Mouse (Mus musculus) monocyte, adult 2 months (primary cell): Measurements from ENCODE around the gene Tas1r2.
A peak's percentile ranks its signal among the peaks of the same experiment; 100 is the strongest.

Source experiments
- DNase-seq, 2 experiments: peaks; one replicate each; pipeline ENCODE4 v3.0.0; 2022; ENCODE audit warnings: low spot score in 2 of 2, low read depth in 1 of 2

The Tas1r2 gene

DNA sequence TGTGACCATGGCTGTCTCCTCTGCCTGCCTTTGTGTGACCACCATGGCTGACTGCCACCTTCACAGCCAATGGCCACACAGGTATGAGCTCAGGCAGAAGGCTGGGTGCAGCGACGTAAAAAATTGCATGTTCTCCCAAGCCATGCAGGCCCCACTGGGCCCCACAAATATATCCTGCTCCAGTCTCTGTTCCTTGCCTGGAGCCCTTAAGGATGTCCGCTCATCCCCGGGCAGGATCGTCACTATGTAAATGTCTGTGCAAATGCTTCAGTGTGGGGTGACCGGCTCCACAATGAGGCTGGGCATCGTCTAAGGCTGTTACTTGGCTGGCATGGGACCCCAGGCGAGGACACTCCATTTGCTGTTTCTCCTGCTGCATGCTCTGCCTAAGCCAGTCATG lies at the start of gene Tas1r2:
Tas1r2 (plus strand) TSS at position 301 of the 400 bp plus-strand sequence.
- no peak for DNase-seq

- DNase-seq = no peak
Observed at GRCm38 (mm10) chr4:139605216-139605615, 48.1 kb upstream of the Tas1r2 start.

GRCm38 (mm10) chr4:139606732-139607131 lies 46.6 kb upstream of the Tas1r2 start:
- DNase-seq = no peak

GRCm38 (mm10) chr4:139608975-139609374 lies 44.4 kb upstream of the Tas1r2 start:
- DNase-seq = no peak

DNA sequence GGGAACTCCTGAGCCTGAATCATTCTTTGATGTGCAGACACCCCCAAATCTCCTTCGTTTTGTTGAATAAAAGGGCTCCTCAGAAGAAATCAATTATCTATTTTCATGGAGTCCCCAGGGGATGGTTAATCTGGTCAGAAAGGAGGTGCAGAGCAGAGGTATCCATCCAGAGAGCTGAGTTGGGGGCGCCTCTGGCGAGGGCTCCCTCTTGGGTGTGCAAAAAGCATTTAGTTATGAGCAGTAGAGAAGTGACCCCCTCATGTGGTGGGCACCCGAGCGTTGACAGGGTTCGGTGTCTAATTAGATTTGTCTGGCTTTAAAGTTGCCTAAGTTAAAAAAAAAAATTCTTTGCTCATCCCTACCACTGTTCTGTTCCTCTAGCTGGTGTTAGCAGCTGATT lies 42.4 kb upstream of the Tas1r2 start:
- no peak for DNase-seq

DNA sequence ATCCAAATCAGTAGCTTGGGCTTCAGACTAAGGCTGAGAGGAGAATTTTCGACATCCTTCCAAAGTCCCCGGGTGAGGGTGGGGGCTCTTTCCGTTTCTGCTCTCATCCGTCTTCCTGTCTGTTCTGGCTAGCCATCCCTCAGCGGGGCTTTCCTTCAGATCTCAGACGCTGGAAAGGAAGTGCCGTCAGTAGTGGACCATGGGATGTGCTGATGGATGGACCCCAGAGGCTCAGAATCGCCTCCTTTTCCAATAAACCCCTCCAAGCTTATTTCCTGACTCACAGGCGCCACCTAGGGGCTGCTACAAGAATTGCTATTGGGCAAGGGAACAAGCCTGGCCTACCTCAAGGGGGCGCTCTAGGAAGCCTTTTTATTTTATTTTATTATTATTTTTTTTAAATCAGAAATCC lies 41.8 kb upstream of the Tas1r2 start:
- DNase-seq = peak; percentile 32 to 63

GRCm38 (mm10) chr4:139614524-139615260 lies 38.6 kb upstream of the Tas1r2 start:
- no peak for DNase-seq

- DNase-seq = peak in 1 of 2 experiments; percentile 31
Observed at GRCm38 (mm10) chr4:139616276-139617000, 36.9 kb upstream of the Tas1r2 start.

DNA sequence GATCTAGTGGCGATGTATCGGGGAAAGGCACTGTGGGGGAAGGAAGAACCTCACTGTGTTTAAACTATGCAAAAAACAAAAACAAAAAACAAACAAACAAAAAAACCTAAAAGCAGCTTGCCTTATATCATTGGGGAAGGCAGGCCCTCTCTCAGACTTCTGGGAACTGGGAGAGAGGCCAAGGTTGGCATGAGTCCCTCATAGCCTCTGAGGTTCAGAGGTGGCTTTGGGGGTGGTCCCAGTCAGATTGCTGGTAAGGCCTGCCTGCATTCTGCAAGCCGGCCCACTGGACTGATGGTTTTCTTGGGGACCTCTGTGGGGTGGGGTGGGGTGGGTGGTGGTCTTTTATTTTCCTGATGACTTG lies 36.4 kb upstream of the Tas1r2 start:
- DNase-seq = no peak

GRCm38 (mm10) chr4:139619765-139620164 lies 33.6 kb upstream of the Tas1r2 start:
- DNase-seq = no peak

DNA sequence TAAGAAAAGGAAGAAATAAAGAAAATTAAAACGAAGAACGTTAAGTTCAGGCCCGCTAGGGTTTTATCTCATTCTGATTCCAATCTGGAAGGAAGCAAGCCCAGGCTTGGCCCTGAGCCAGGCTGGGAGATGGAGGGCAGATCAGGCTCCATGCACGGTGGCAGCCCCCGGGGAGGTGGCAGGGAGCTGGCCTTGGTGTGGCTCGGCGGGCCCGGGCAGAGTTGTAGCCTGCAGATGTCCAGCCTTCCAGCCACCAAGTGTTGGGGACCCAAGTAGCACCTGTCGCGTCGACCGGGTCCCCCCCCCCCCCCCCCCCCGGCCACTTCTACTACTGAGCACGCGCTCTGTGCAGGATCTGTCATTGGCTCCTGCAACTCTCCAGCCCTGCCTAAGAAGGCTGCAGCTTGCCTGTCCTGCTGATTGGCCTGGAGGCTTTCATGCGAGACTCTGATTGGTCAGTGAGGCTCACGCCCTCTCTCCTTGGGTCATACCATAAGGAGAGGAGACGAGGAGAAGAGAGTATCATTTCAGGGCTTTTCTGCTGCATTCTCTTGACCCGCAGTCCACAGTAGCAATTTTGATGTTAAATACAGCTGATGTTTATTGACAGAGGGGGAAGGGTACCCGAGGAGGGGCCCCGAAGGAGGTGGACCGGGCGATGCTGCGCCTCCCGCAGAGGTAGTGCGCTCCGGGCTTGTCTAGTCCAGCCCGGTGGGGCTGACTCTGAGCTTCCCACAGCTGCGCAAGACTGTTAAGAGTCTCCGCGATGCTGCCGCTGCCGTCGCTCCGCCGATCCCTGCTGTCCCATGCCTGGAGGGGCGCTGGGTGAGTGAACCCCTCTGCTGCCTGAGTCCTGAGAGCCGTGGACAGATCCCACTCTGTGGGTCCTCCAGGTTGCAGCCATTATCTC lies 30.7 kb upstream of the Tas1r2 start, which contains the start of gene Aldh4a1:
Aldh4a1 (plus strand) TSS at position 494 of the 910 bp plus-strand sequence.
- DNase-seq = peak; percentile 74 to 79

DNA sequence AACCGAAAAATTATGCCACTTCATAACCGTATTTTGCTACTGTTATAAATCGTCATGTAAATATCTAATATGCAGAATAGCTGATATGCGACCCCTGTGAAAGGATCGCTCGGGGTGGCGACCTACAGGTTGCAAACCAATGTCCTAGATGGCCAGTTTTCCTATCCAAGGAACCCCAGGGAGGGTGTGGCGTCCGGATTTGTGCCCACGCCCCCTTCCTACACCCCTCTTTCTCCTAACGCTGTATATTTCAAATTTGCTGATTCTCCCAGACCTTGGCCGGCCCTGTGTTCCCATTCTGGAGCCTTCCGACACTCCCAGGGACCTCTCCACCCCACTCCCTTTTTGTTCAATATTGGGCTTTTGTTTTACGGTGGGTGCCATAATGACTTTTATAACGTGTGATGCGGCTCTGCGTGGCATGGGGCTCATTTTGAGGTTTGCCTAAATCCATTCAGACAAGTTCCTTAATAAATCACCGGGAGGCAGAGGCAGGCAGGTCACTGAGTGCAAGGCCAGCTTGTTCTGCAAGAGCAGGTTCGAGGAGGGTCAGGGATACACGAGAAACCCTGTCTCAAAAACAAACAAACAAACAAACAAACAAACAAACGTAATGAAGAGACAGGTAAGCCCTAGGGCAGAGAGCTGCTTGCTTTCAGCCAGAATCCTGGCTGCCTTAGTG lies 29.8 kb upstream of the Tas1r2 start:
- no peak for DNase-seq

- DNase-seq = no peak
Observed at GRCm38 (mm10) chr4:139624116-139624489, 29.2 kb upstream of the Tas1r2 start.

DNA sequence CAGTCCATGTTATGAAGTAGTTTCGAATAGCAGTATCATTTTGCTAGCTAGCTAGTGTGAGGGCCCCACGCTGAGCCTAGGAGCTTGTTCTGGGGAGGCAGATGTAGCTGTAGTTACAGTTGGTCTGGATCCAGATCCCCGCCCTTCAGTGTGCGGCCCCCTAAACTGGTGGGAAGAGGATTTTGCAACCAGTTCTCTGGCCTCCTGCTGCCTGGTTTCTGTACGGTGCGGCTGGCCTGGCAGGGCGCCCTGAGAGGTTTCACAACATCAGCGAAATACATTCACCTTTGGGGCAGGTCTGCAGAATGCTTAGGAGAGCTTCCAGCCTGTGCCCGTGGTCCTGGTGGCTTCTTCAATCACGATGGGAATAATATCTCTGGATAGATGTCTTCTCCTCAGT lies 28.6 kb upstream of the Tas1r2 start:
- no peak for DNase-seq

- DNase-seq = no peak
Observed at GRCm38 (mm10) chr4:139627361-139627760, 26.0 kb upstream of the Tas1r2 start.

GRCm38 (mm10) chr4:139630171-139630570 lies 23.2 kb upstream of the Tas1r2 start:
- no peak for DNase-seq

GRCm38 (mm10) chr4:139631141-139631540 lies 22.2 kb upstream of the Tas1r2 start:
- DNase-seq = no peak

DNA sequence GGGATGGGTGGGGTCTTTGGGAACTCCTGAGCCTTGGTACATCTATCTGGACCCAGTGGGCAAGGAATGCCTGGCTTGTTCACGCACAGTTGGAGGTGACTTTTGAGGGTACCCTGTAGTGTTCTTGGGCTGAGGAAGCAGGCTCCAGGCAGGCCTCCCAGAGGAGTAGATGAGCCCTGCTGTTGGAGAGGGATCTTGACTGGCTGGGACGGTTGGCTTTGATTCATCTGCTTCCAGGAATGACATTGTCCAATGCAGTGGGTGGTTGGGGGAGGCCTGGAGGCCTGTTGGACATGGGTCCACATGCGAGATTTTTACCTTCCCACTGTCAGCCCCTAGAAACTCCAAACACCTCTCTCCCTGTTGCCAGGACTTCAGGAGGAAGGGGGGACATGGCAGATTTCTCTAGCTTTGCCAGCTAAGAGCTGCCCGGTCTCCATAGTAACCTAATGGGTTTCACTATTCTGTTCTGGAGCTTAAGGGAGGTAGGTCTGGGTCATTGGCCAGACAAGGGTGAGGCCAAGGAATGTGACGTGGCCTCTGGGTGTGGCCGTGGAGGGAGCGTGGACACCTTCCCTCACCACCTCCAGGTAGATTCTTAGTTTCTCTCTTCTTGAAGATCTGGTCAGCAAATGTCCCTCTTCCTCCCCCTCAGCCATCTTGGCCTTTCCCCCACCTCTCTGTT lies 21.6 kb upstream of the Tas1r2 start:
- no peak for DNase-seq

- DNase-seq = no peak
Observed at GRCm38 (mm10) chr4:139632254-139632580, 21.1 kb upstream of the Tas1r2 start.

GRCm38 (mm10) chr4:139636373-139636772 lies 17.0 kb upstream of the Tas1r2 start:
- DNase-seq = peak in 1 of 2 experiments; percentile 43
